Mouse (Mus musculus) cerebellum, adult 2 months (tissue): ENCODE results near the gene Ttc14.

Source experiments
- CTCF ChIP-seq: fragments of 200-500 bp; IDR thresholded peaks from 2 replicates; pipeline ENCODE4 v1.5.1; 2011; ENCODE audit warnings: low read depth, mild to moderate bottlenecking, control low read depth, low read length, moderate library complexity, borderline replicate concordance; ENCODE audit not compliant: insufficient read depth
- POLR2A ChIP-seq: fragments of 200-500 bp; IDR thresholded peaks from 2 replicates; pipeline ENCODE4 v1.6.1; 2011; ENCODE audit warnings: low read length, control low read depth, borderline replicate concordance; ENCODE audit not compliant: insufficient read depth

- TF ChIP-seq POLR2A = no peak
- no peak for TF ChIP-seq CTCF
Observed at GRCm38 (mm10) chr3:33807151-33807550, 7.5 kb downstream of the Ttc14 start.
